Mouse (Mus musculus) skeletal muscle tissue, postnatal 0 days (tissue): ENCODE measurements around the gene Bpi. TPM values are rescaled to one million over a fixed set of nuclear protein-coding genes. Genes with fewer than 3 reads are reported as not detected.

Experiments
- microRNA-seq, 2 experiments: library from miRNA; unstranded; fragments of <30 nt; microRNA quantifications; one replicate each; pipeline ENCODE4; 2016
- polyA plus RNA-seq: library from polyadenylated mRNA; unstranded; fragments of >200 nt; fragmentation: Nextera tagmentation; extraction: Ambion mirVana; gene quantifications from 2 replicates; pipeline ENCODE4 v1.2.1, GENCODE M21; 2015

The Bpi gene
- not detected in 2 replicates for polyA plus RNA-seq

DNA sequence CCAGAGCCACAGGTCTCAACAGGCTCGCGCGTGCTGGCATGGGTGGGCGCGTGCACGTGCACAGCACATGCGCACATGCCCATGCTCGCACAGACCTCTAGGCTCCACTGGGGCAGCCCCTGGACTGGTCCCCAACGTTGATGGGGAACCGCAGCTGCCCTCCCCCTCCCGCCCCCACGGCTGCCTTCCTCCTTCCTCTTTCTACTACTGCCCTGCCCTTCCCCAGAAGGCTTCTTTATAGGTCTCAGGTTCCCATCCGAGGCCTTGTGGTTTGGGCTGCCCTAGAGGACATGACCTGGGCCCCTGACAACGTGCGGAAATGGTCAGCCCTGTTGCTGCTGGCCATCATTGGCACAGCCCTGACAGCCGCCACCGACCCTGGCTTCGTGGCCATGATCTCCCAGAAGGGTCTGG lies at the start of gene Bpi:
TSS of gene Bpi (plus strand) at position 90 of the 414 bp plus-strand sequence.

DNA sequence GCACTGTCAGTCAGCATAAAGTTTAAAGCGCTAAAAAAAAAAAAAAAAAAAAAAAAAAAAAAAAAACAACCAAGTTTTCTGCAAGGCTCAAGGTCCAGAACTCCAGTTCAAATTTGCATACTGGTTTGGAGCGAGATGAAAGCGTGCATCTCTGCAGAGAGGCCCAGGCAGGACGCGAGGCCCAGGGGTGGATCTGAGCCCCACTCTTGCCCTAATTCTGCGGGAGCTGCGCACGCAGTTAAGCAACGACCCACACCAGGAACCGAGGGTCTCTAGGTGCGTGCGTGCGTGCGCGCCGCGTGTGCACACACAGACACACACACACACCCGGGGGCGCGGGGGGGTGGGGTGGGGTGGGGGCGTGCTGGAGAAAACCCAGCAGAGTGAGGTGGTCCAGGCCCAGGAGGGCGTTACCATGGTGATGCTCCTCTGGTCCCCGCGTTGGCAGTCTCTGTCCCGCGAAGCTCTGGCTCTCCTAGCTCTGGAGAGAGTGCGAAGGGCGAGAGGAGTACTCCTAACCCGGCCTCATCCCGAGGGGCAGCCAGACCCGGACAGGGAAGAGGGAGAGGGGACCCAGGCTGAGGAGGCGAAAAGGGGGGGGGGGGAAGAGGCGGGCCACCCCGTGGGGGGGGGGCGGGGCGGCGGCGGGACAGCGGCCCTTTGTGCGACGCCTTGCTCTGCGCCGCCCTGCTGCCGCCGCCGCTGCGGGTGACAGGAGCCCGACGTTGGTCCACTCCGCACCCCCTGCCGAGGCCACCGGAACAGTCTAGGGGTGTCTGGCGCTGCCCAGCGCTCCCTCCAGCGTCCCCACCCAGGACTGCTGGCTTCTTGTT lies 29.0 kb upstream of the Bpi start, which contains the start of gene D630003M21Rik:
TSS of gene D630003M21Rik (minus strand) at position 553 of the 833 bp plus-strand sequence.

DNA sequence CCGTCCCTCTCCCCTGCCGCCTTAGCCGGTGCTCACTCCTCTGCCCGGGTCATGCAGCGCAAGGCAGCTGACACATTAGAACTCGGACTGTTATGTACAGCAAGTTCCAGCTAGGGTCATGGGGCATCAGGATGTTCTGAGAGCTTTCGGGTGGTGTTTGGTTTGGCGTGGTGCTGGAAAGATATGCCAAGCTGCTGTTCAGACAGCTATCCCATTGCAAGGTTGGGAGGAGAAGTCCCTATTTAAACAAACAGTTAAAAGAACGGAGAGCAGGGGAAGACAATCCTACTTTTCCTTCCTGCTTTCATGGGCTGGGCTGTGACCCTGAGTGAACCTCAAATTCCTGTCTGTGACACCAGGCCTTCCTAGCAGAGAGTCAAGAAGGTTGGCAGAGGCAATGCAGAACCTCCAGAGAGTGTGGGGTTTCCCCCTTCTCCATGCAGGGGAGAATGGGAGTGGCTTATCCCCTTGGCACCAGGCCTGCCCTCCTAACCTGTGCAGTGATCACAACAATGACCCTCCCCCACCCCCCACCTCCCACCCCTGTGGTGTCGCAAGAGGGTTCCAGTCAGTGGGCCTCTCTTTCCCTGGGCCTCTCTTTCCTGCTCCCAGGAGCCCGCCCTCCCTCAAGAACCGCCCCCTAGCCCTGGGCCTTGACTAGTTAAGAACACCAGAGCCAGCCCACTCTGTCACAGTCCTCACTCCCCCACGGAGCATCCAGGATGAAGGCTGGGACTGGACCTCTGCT lies 48.2 kb downstream of the Bpi start, which contains the start of gene Lbp:
TSS of gene Lbp (plus strand) at position 546 of the 748 bp plus-strand sequence.

Small RNA genes within 50 kb of the gene (microRNA-seq; reads per million reads assigned to microRNA genes)
- gene Mir7685: 0 reads per million in 2 experiments

Other genes starting within 250 kb of the Bpi start
- gene Tti1, start 229.7 kb upstream of the Bpi start, polyA plus RNA-seq: 10.7 and 12.2 TPM in 2 replicates
- gene Rprd1b, start 229.6 kb upstream of the Bpi start, polyA plus RNA-seq: 35.1 and 36.7 TPM in 2 replicates
- gene Tgm2, start 111.7 kb upstream of the Bpi start, polyA plus RNA-seq: 75.5 and 78.5 TPM in 2 replicates
- gene D630003M21Rik, start 28.9 kb upstream of the Bpi start, polyA plus RNA-seq: 1.1 and 1.4 TPM in 2 replicates
- gene Lbp, start 48.4 kb downstream of the Bpi start, polyA plus RNA-seq: 6.0 and 9.7 TPM in 2 replicates
- gene Snhg11, start 117.5 kb downstream of the Bpi start, polyA plus RNA-seq: 0.10 and 1.8 TPM in 2 replicates
- gene Ralgapb, start 151.8 kb downstream of the Bpi start, polyA plus RNA-seq: 7.6 and 7.9 TPM in 2 replicates
- 6.7 and 84.5 TPM in 2 replicates for gene Adig, start 244.5 kb downstream of the Bpi start, polyA plus RNA-seq